Comparison of ENCODE assay signal across 1 mouse cellular context in the genomic region with DNA sequence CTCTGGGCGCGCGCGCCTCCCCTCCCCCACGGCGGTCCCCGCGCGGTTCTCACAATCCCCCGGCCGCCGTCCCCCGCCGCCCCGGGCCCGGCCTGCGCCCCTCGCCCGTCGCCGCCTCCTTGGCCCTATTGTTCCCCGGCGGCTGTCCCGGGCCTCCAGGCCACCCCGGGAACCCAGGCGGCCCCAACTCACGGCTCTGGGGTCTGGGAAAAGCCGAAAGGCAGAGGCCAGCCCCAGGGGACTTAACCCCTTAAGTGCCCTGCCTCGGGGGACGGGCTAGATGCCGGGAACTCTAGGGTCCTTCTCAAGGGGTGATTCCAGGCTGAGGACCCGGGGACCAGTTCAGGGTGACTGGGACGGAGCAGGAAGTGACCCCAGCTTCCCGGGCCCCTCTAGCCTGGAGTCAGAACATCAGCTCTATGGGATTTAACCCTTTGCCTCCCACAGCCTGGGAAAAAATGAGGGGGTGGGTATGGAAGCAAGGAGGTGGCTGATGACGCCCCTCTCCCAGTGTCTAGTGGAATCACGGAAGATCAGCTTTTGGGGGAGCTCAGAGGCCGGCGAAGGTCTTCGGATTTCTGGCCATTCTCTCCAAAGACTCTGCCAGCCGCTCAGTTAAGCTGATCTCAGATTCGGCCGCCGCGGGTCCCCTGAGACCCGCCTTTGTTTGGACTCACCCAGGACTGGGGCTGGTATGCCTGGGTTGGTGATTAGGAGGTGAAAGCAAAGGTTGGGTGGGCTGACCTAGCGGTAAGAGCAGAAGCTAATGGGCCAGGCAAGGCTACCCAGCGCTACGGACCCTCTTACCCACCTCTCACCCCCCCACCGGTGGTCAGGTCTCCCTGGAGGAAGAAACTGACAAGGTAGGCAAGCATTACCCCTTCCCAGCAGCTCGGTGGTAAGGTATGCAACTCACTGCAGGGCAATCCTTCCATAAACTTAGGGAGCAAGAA.
TF ChIP-seq lines count a peak whose summit lies in the region.

Gene Zfp629 (minus strand): TSS at position 907 of the 953 bp plus-strand sequence.

TF ChIP-seq in CH12.LX, 34 proteins besides CTCF, POLR2A, EP300 and RAD21 (continued from another document):
- TF ChIP-seq ETS1 (conservative IDR thresholded peaks at IDR 0.05; ENCODE audit: low read depth, low read length) (no peak), ZC3H11A (IDR thresholded peaks at IDR 0.05; ENCODE audit: low read depth, low read length) (no peak), MAZ (IDR thresholded peaks at IDR 0.05; ENCODE audit: low read depth, low read length) (no peak), SMC3 (IDR thresholded peaks at IDR 0.05; ENCODE audit: low read depth, low read length) (no peak), PAX5 (IDR thresholded peaks at IDR 0.05; ENCODE audit: low read length) (no peak), USF2 (conservative IDR thresholded peaks at IDR 0.05; ENCODE audit: low read depth, low read length) (no peak)
